Mouse (Mus musculus): ENCODE data around the gene Cpm.
"Not testable (repeated sequence)": the region's sequence is repeated elsewhere in the genome, so short reads cannot be mapped to it uniquely, and the experiment has no call there.

Cpm gene

GRCm38 (mm10) chr10:117606423-117606822, 22.9 kb upstream of the Cpm start:
- no peak for DNase-seq (ENCODE audit: low spot score in 2 of 2)

GRCm38 (mm10) chr10:117607051-117607803, 22.1 kb upstream of the Cpm start:
- DNase-seq (ENCODE audit: low spot score in 2 of 2), result no peak

GRCm38 (mm10) chr10:117607804-117608279, 21.5 kb upstream of the Cpm start:
- DNase-seq (ENCODE audit: low spot score in 2 of 2), result no peak

- no peak for DNase-seq (ENCODE audit: low spot score in 2 of 2)
These were observed 20.8 kb upstream of the Cpm start for GRCm38 (mm10) chr10:117608487-117608886.

GRCm38 (mm10) chr10:117608988-117609809, 20.1 kb upstream of the Cpm start:
- DNase-seq (ENCODE audit: low spot score in 2 of 2), result no peak

GRCm38 (mm10) chr10:117609810-117610090, 19.6 kb upstream of the Cpm start:
- no peak for DNase-seq (ENCODE audit: low spot score in 2 of 2)

- DNase-seq (ENCODE audit: low spot score in 2 of 2), result no peak
These were observed 19.0 kb upstream of the Cpm start for GRCm38 (mm10) chr10:117610160-117610764.

GRCm38 (mm10) chr10:117610794-117611384, 18.4 kb upstream of the Cpm start:
- DNase-seq (ENCODE audit: low spot score in 2 of 2), result no peak

GRCm38 (mm10) chr10:117611503-117611902, 17.8 kb upstream of the Cpm start:
- DNase-seq (ENCODE audit: low spot score in 2 of 2), result no peak

GRCm38 (mm10) chr10:117611976-117612375, 17.3 kb upstream of the Cpm start:
- DNase-seq (ENCODE audit: low spot score in 2 of 2), result no peak

GRCm38 (mm10) chr10:117612621-117613584, 16.4 kb upstream of the Cpm start:
- no peak for DNase-seq (ENCODE audit: low spot score in 2 of 2)

- DNase-seq (ENCODE audit: low spot score in 2 of 2), result no peak
These were observed 15.3 kb upstream of the Cpm start for GRCm38 (mm10) chr10:117613960-117614359.

GRCm38 (mm10) chr10:117614387-117614786, 14.9 kb upstream of the Cpm start:
- DNase-seq (ENCODE audit: low spot score in 2 of 2), result no peak

GRCm38 (mm10) chr10:117615239-117615638, 14.1 kb upstream of the Cpm start:
- DNase-seq (ENCODE audit: low spot score in 2 of 2), result no peak

- no peak for DNase-seq (ENCODE audit: low spot score in 2 of 2)
These were observed 13.6 kb upstream of the Cpm start for GRCm38 (mm10) chr10:117615746-117616145.

GRCm38 (mm10) chr10:117616191-117616680, 13.1 kb upstream of the Cpm start:
- no peak for DNase-seq (ENCODE audit: low spot score in 2 of 2)

GRCm38 (mm10) chr10:117616765-117617164, 12.5 kb upstream of the Cpm start:
- DNase-seq (ENCODE audit: low spot score in 2 of 2), result not testable (repeated sequence)

- no peak for DNase-seq (ENCODE audit: low spot score in 2 of 2)
These were observed 11.5 kb upstream of the Cpm start for GRCm38 (mm10) chr10:117617568-117618345.

- DNase-seq (ENCODE audit: low spot score in 2 of 2), result no peak
These were observed 10.0 kb upstream of the Cpm start for GRCm38 (mm10) chr10:117619041-117619861.
